Mouse (Mus musculus): Measurements from ENCODE around the gene Scnn1g.

DNA sequence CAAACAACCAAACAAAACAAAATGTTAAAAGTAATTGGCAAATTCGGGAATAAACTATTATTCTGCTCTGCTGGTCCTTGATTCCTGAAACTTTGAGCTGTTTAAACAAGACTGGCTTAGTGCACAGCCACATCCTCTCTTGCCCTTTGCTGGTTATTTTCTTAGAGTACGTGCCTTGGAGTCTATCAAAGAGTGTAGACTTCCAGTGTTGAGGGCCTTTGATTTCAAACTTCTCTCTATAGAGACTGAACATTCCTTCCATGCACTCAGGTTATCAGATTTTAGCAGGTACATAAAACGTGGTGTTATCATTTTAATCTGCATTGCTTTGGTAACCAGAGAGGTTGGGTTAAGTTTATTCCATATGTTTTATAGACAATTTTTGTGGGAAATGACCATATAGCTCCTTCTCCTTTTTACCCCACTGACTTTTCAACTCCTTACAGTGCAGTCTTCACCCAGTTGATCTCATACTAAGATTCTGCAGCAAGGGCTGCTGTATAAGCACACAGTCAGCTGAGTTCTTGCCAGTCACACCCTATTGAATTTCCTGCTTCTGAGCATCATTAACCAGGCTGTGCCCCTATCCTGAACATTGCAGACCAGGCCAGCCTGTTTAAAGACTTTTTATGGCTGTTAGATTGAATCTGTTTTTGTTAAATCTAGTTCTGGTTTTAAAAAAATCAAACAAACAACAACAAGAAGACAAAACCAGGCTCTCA is 48.1 kb downstream of the Scnn1g start:
- TF ChIP-seq POLR2A (IDR thresholded peaks at IDR 0.05; ENCODE audit: control insufficient read depth, low read depth, low read length) (no peak), CTCF (IDR thresholded peaks at IDR 0.05; ENCODE audit: control insufficient read depth, insufficient read depth, insufficient replicate concordance, low read depth, low read length) (no peak)

Data from testis, adult 2 months (tissue).